Mouse (Mus musculus) forebrain, embryonic 15.5 days (tissue): ENCODE data around the gene Il19. TPM values are rescaled to one million over a fixed set of nuclear protein-coding genes. Genes with fewer than 3 reads are reported as not detected.

Source experiments
- ATAC-seq: fragments of 200-750 bp; cut with Nextera tagmentation; replicated peaks from 2 replicates; pipeline ENCODE4 v1.8.0; 2017; ENCODE audit warnings: mild to moderate bottlenecking, moderate TSS enrichment, moderate library complexity
- H3K27ac ChIP-seq: fragments of 300-500 bp; sonication (generic); replicated peaks from 2 replicates; pipeline ENCODE4 v1.5.1; 2015; ENCODE audit warnings: mild to moderate bottlenecking, inconsistent platforms
- H3K27me3 ChIP-seq: fragments of 300-500 bp; sonication (generic); 2 replicates; pipeline ENCODE4 v1.6.1; 2015; ENCODE audit warnings: inconsistent platforms
- H3K36me3 ChIP-seq: fragments of 300-500 bp; sonication (generic); 2 replicates; pipeline ENCODE4 v1.6.1; 2015; ENCODE audit warnings: mild to moderate bottlenecking, inconsistent platforms
- H3K4me1 ChIP-seq: fragments of 300-500 bp; sonication (generic); 2 replicates; pipeline ENCODE4 v1.6.1; 2015; ENCODE audit warnings: inconsistent platforms
- H3K4me2 ChIP-seq: fragments of 300-500 bp; sonication (generic); replicated peaks from 2 replicates; pipeline ENCODE4 v1.6.1; 2015; ENCODE audit warnings: mild to moderate bottlenecking, inconsistent platforms
- H3K4me3 ChIP-seq: fragments of 300-500 bp; sonication (generic); 2 replicates; pipeline ENCODE4 v1.5.1; 2015; ENCODE audit warnings: mild to moderate bottlenecking, inconsistent platforms
- H3K9ac ChIP-seq: fragments of 300-500 bp; sonication (generic); replicated peaks from 2 replicates; pipeline ENCODE4 v1.6.1; 2015; ENCODE audit warnings: mild to moderate bottlenecking, inconsistent platforms
- H3K9me3 ChIP-seq: fragments of 300-500 bp; sonication (generic); 2 replicates; pipeline ENCODE4 v1.6.1; 2016; ENCODE audit warnings: inconsistent platforms
- WGBS: fragments of 180-500 bp; shearing (Covaris S2); methylation state at CpG from one replicate; pipeline ENCODE4 v1.1.7; 2015; ENCODE audit warnings: mixed read lengths; 5-methylcytosine and 5-hydroxymethylcytosine counted together
- polyA plus RNA-seq: library from polyadenylated mRNA; unstranded; fragments of >200 nt; fragmentation: Nextera tagmentation; extraction: Ambion mirVana; gene quantifications from 2 replicates; pipeline ENCODE4 v1.2.1, GENCODE M21; 2015

Gene Il19
- polyA plus RNA-seq, 1 experiment from 2014 or later: not detected

- ATAC-seq: no peak
- Histone ChIP-seq H3K9ac (no peak overlapping the region), H3K36me3 (no peaks in the 10 kb centered on the region), H3K27ac (no peak overlapping the region), H3K9me3 (no peaks in the 10 kb centered on the region), H3K27me3 (no peaks in the 10 kb centered on the region), H3K4me3 (no peak overlapping the region), H3K4me2 (no peak overlapping the region), H3K4me1 (no peaks in the 10 kb centered on the region)
- WGBS: 15% methylated on average over 1 of the region's 1 CpGs
Observed at GRCm38 (mm10) chr1:130918323-130918980, 21.5 kb downstream of the Il19 start.

- no peak for ATAC-seq
- Histone ChIP-seq H3K27me3 (no peaks in the 10 kb centered on the region), H3K9ac (no peak within 1 kb of the TSS), H3K36me3 (no peaks in the 10 kb centered on the region), H3K4me1 (no peaks in the 10 kb centered on the region), H3K4me2 (no peak within 1 kb of the TSS), H3K4me3 (no peak within 1 kb of the TSS), H3K9me3 (no peaks in the 10 kb centered on the region), H3K27ac (no peak within 1 kb of the TSS)
- WGBS: 62% methylated on average over 12 of the region's 12 CpGs
Observed at GRCm38 (mm10) chr1:130911401-130912010, 28.4 kb downstream of the Il19 start, which contains the start of gene Il20. Il20 (minus strand) TSS chr1:130911451.

GRCm38 (mm10) chr1:130902505-130902904, 37.4 kb downstream of the Il19 start:
- 88% methylated on average over 7 of the region's 7 CpGs for WGBS
- Histone ChIP-seq H3K4me1 (no peaks in the 10 kb centered on the region), H3K27ac (no peak overlapping the region), H3K4me3 (no peak overlapping the region), H3K9me3 (no peaks in the 10 kb centered on the region), H3K4me2 (no peak overlapping the region), H3K9ac (no peak overlapping the region), H3K36me3 (no peaks in the 10 kb centered on the region), H3K27me3 (no peaks in the 10 kb centered on the region)
- no peak for ATAC-seq

GRCm38 (mm10) chr1:130894468-130894867, 45.4 kb downstream of the Il19 start:
- no peak overlapping the region for H3K4me2 ChIP-seq
- WGBS: 25% methylated on average over 6 of the region's 6 CpGs
- H3K4me3 ChIP-seq: no peak overlapping the region
- H3K27ac ChIP-seq: no peak overlapping the region
- no peaks in the 10 kb centered on the region for H3K9me3 ChIP-seq
- ATAC-seq: no peak
- no peaks in the 10 kb centered on the region for H3K27me3 ChIP-seq
- H3K4me1 ChIP-seq: no peaks in the 10 kb centered on the region
- H3K9ac ChIP-seq: no peak overlapping the region
- H3K36me3 ChIP-seq: no peaks in the 10 kb centered on the region

GRCm38 (mm10) chr1:130893329-130894040, 46.4 kb downstream of the Il19 start:
- Histone ChIP-seq H3K4me1 (no peaks in the 10 kb centered on the region), H3K9ac (no peak overlapping the region), H3K9me3 (no peaks in the 10 kb centered on the region), H3K27ac (no peak overlapping the region), H3K4me2 (no peak overlapping the region), H3K36me3 (no peaks in the 10 kb centered on the region), H3K27me3 (no peaks in the 10 kb centered on the region), H3K4me3 (no peak overlapping the region)
- WGBS: 68% methylated on average over 9 of the region's 9 CpGs
- ATAC-seq: no peak

GRCm38 (mm10) chr1:130892446-130892845, 47.5 kb downstream of the Il19 start:
- WGBS: 61% methylated on average over 1 of the region's 1 CpGs
- ATAC-seq: no peak
- no peaks in the 10 kb centered on the region for H3K27me3 ChIP-seq
- H3K4me3 ChIP-seq: no peak overlapping the region
- no peak overlapping the region for H3K4me2 ChIP-seq
- no peaks in the 10 kb centered on the region for H3K36me3 ChIP-seq
- no peak overlapping the region for H3K27ac ChIP-seq
- no peak overlapping the region for H3K9ac ChIP-seq
- no peaks in the 10 kb centered on the region for H3K9me3 ChIP-seq
- H3K4me1 ChIP-seq: no peaks in the 10 kb centered on the region

GRCm38 (mm10) chr1:130887354-130887753, 52.6 kb downstream of the Il19 start, which contains the start of gene Il24:
Il24 (minus strand) TSS chr1:130887454.
- Histone ChIP-seq H3K36me3 (no peaks in the 10 kb centered on the region), H3K4me3 (no peak within 1 kb of the TSS), H3K4me2 (no peak within 1 kb of the TSS), H3K9ac (no peak within 1 kb of the TSS), H3K27me3 (no peaks in the 10 kb centered on the region), H3K27ac (no peak within 1 kb of the TSS), H3K4me1 (no peaks in the 10 kb centered on the region), H3K9me3 (no peaks in the 10 kb centered on the region)
- ATAC-seq: no peak

- no peak overlapping the region for H3K9ac ChIP-seq
- 88% methylated on average over 4 of the region's 4 CpGs for WGBS
- no peak overlapping the region for H3K27ac ChIP-seq
- no peaks in the 10 kb centered on the region for H3K27me3 ChIP-seq
- no peak for ATAC-seq
- peaks cover under 1% of the 10 kb centered on the region; the same call in 1 of the 2 replicates for H3K4me1 ChIP-seq
- H3K36me3 ChIP-seq: no peaks in the 10 kb centered on the region
- H3K4me3 ChIP-seq: no peak overlapping the region
- H3K9me3 ChIP-seq: no peaks in the 10 kb centered on the region
- no peak overlapping the region for H3K4me2 ChIP-seq
Observed at GRCm38 (mm10) chr1:130883146-130883545, 56.8 kb downstream of the Il19 start.

Other genes with a start within 250 kb of the Il19 start
- 0.13 TPM in 1 of 2 replicates, not detected in the other for gene Gm29427, start 224.3 kb downstream of the Il19 start, polyA plus RNA-seq
- gene Yod1, start 222.8 kb downstream of the Il19 start, polyA plus RNA-seq: 19.3 and 20.1 TPM in 2 replicates
- 24.9 and 25.6 TPM in 2 replicates for gene Pfkfb2, start 210.9 kb downstream of the Il19 start, polyA plus RNA-seq
- 0.53 and 0.56 TPM in 2 replicates for gene AA986860, start 208.1 kb downstream of the Il19 start, polyA plus RNA-seq
- not detected in 2 replicates for gene Fcamr, start 139.2 kb downstream of the Il19 start, polyA plus RNA-seq
- gene Pigr, start 113.4 kb downstream of the Il19 start, polyA plus RNA-seq: not detected in 2 replicates
- gene Fcmr, start 74.4 kb downstream of the Il19 start, polyA plus RNA-seq: not detected in 2 replicates
- not detected in 2 replicates for gene Il24, start 52.7 kb downstream of the Il19 start, polyA plus RNA-seq
- gene Il20, start 28.7 kb downstream of the Il19 start, polyA plus RNA-seq: not detected in 2 replicates
- not detected in 2 replicates for gene Il10, start 79.7 kb upstream of the Il19 start, polyA plus RNA-seq
- 23.8 and 26.9 TPM in 2 replicates for gene Mapkapk2, start 157.7 kb upstream of the Il19 start, polyA plus RNA-seq
- gene Dyrk3, start 198.2 kb upstream of the Il19 start, polyA plus RNA-seq: 17.9 and 20.8 TPM in 2 replicates
- 58.4 and 61.6 TPM in 2 replicates for gene Eif2d, start 213.1 kb upstream of the Il19 start, polyA plus RNA-seq